Mouse (Mus musculus): ENCODE measurements around the gene Vmn2r46. TPM values are rescaled to one million over a fixed set of nuclear protein-coding genes. Genes with fewer than 3 reads are reported as not detected.
"Not testable (repeated sequence)": the region's sequence is repeated elsewhere in the genome, so short reads cannot be mapped to it uniquely, and the experiment has no call there.

Vmn2r46 gene
- polyA plus RNA-seq (2011; ENCODE audit: insufficient read depth, insufficient read length, low read depth, missing spikeins), result not detected in 2 replicates

DNA sequence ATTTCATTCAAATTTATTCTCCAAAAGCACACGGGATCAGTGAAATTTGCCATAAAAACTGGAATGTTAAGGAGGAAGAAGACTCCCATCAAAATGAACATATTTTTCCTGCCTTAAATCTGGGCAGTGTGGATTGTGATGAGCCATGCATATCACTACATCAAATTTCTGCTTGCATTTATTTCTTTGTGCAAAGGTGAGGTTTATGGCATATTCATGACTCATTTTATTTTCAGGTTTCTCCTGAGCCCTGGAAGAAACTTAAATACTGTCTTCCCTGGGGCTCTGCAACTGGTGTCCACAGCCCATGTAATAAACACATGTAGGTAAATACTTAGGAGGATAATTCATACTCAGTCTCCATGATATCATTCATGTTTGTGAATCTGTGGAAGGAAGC, at the start of gene Vmn2r46:
Vmn2r46 (minus strand) TSS at position 101 of the 400 bp plus-strand sequence.
- H3K4me3 ChIP-seq (ENCODE audit: low read depth, low read length); H3K9ac ChIP-seq (ENCODE audit: low read depth, poor library complexity, severe bottlenecking); H3K4me1 ChIP-seq (ENCODE audit: control insufficient read depth, insufficient read depth, low read length); H3K9me3 ChIP-seq (replicated peaks; ENCODE audit: control insufficient read depth, insufficient read depth, low read length, poor library complexity, severe bottlenecking); H3K27me3 ChIP-seq (ENCODE audit: control insufficient read depth, insufficient read depth, low read length, poor library complexity, severe bottlenecking); H3K27ac ChIP-seq (ENCODE audit: insufficient read depth, low read length); H3K36me3 ChIP-seq (ENCODE audit: control insufficient read depth, insufficient read depth, low read length, poor library complexity, severe bottlenecking): not testable (repeated sequence)

Other genes with a start within 250 kb of the Vmn2r46 start
- gene Vmn2r47, start 70.8 kb upstream of the Vmn2r46 start, polyA plus RNA-seq (2011; ENCODE audit: insufficient read depth, insufficient read length, low read depth, missing spikeins), result not detected in 2 replicates
- not detected in 2 replicates for gene Vmn2r48, start 183.0 kb upstream of the Vmn2r46 start, polyA plus RNA-seq (2011; ENCODE audit: insufficient read depth, insufficient read length, low read depth, missing spikeins)
- gene Vmn2r49, start 221.7 kb upstream of the Vmn2r46 start, polyA plus RNA-seq (2011; ENCODE audit: insufficient read depth, insufficient read length, low read depth, missing spikeins), result not detected in 2 replicates

All from ES-Bruce4 (cell line).